In the genomic region with DNA sequence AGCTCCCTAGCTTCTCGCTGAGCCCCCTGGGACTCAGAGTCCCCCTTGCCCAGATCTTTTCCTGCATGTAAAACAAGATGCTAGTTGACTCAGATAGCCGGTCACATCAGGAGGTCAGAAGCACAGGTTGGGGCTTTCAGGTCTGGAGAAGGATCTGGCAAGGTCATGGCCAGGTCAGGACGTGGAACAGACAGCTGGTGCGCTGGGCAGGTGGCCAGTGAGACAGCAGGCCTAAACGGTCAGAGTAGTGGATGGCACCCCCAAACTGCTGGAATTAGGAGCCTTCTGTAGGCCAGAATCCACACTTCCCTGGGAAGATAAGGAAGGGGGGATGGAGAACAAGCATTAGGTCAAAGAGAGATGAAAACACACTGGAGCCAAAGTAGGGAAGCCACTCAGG, we compare ENCODE assay signal across 18 mouse cellular contexts. TPM values are rescaled to one million over a fixed set of nuclear protein-coding genes. Genes with fewer than 3 reads are reported as not detected.
"Had no signal": no experiment of that assay in that cellular context is flagged by ENCODE, and none has a peak within 500 bp of the region (broad histone marks: within the 10 kb centered on the region; RNA-seq: fewer than 3 reads in every experiment).

No protein-coding gene starts in this region.

- H3K36me3 ChIP-seq: limb, embryonic 13.5 days; midbrain, embryonic 12.5 days had no signal

- H3K4me1 ChIP-seq: midbrain, embryonic 12.5 days; neural tube, embryonic 13.5 days had no signal

- H3K27ac ChIP-seq: limb, embryonic 13.5 days; liver, embryonic 14.5 days; midbrain, embryonic 12.5 days; neural tube, embryonic 13.5 days had no signal

- DNase-seq: kidney, postnatal 14 days; layer of hippocampus, adult 9-11 months; layer of hippocampus, postnatal 36 days; lung, adult 18-20 months; retina, postnatal 1 day; right cerebral cortex, postnatal 4 days; spleen, adult 18-20 months; thymus, postnatal 36 days had no signal

- H3K27me3 ChIP-seq: limb, embryonic 13.5 days; midbrain, embryonic 12.5 days; neural tube, embryonic 13.5 days had no signal

- H3K9me3 ChIP-seq: limb, embryonic 13.5 days; midbrain, embryonic 12.5 days; neural tube, embryonic 13.5 days had no signal

- H3K4me3 ChIP-seq: limb, embryonic 13.5 days; midbrain, embryonic 12.5 days; neural tube, embryonic 13.5 days had no signal

RNA-seq across cellular contexts. Expression of gene Olfr412, which starts 25.3 kb away (rescaled TPM):
- polyA plus RNA-seq: large intestine, adult 2 months; limb, embryonic 13.5 days; liver, adult 2 months; liver, embryonic 14.5 days; lung, embryonic 16.5 days; midbrain, embryonic 12.5 days; midbrain, embryonic 16.5 days; neural tube, embryonic 13.5 days; stomach, embryonic 14.5 days; thymus, postnatal 0 days had no signal

RNA-seq across cellular contexts. Expression of gene Olfr411, which starts 34.8 kb away (rescaled TPM):
- polyA plus RNA-seq: large intestine, adult 2 months; limb, embryonic 13.5 days; liver, adult 2 months; liver, embryonic 14.5 days; lung, embryonic 16.5 days; midbrain, embryonic 12.5 days; midbrain, embryonic 16.5 days; neural tube, embryonic 13.5 days; stomach, embryonic 14.5 days; thymus, postnatal 0 days had no signal

RNA-seq across cellular contexts. Expression of gene Olfr410, which starts 49.4 kb away (rescaled TPM):
- polyA plus RNA-seq: large intestine, adult 2 months; limb, embryonic 13.5 days; liver, adult 2 months; liver, embryonic 14.5 days; lung, embryonic 16.5 days; midbrain, embryonic 12.5 days; midbrain, embryonic 16.5 days; neural tube, embryonic 13.5 days; stomach, embryonic 14.5 days; thymus, postnatal 0 days had no signal
